Comparison of ENCODE assay signal across 8 mouse cellular contexts in genomic region chr7:44428171-44428950, GRCm38 (mm10). TPM values are rescaled to one million over a fixed set of nuclear protein-coding genes. Genes with fewer than 3 reads are reported as not detected.
DNase-seq lines count a peak whose midpoint lies in the region; ATAC-seq lines count a peak whose summit lies in the region.

No protein-coding gene starts in this region.

- H3K4me1 ChIP-seq in hindbrain, embryonic 10.5 days (replicated peaks): peaks cover 62% of the 10 kb centered on the region
- peaks cover 48% of the 10 kb centered on the region for H3K4me1 ChIP-seq in midbrain, embryonic 15.5 days

- peak overlapping the region; percentile 95 for H3K4me2 ChIP-seq in midbrain, embryonic 15.5 days

- H3K27me3 ChIP-seq in hindbrain, embryonic 10.5 days (ENCODE audit: insufficient read depth, poor library complexity, severe bottlenecking): peaks cover 61% of the 10 kb centered on the region
- no peaks in the 10 kb centered on the region for H3K27me3 ChIP-seq in midbrain, embryonic 15.5 days (replicated peaks)

- peak overlapping the region; percentile 96 for H3K9ac ChIP-seq in midbrain, embryonic 15.5 days

- peak overlapping the region; percentile 76 for H3K4me3 ChIP-seq in hindbrain, embryonic 10.5 days
- peak overlapping the region; percentile 92 for H3K4me3 ChIP-seq in midbrain, embryonic 15.5 days

- 0 out of 2 replicates have a peak, but pooled peaks cover 8% of the 10 kb centered on the region for H3K36me3 ChIP-seq in hindbrain, embryonic 10.5 days
- no peaks in the 10 kb centered on the region for H3K36me3 ChIP-seq in midbrain, embryonic 15.5 days (replicated peaks)

- 1% methylated on average over 36 of the region's 38 CpGs for WGBS in hindbrain, embryonic 10.5 days
- 3% methylated on average over 17 of the region's 38 CpGs for WGBS in midbrain, embryonic 15.5 days

- no peaks in the 10 kb centered on the region for H3K9me3 ChIP-seq in hindbrain, embryonic 10.5 days
- H3K9me3 ChIP-seq in midbrain, embryonic 15.5 days: no peaks in the 10 kb centered on the region

- DNase-seq in layer of hippocampus, postnatal 36 days: peak; percentile 40 to 58
- DNase-seq in layer of hippocampus, adult 9-10 months (ENCODE audit: low spot score): no peak
- DNase-seq in cerebellum, postnatal 36 days: peak; percentile 43 to 59
- DNase-seq in hindbrain, embryonic 10.5 days (ENCODE audit: low spot score): peak; percentile 83
- no peak for DNase-seq in thymus, postnatal 14 days

- peak; percentile 55 for ATAC-seq in midbrain, embryonic 15.5 days (replicated peaks)
- ATAC-seq in monocyte, adult 5-6 weeks (replicated peaks; ENCODE audit: insufficient number of reproducible peaks, low FRiP score, low TSS enrichment, poor library complexity, severe bottlenecking): no peak; the same call in 1 of the 2 replicates
- no peak for ATAC-seq in CD4-positive, CD25-positive, alpha-beta regulatory T cell, adult 4 months

- peak overlapping the region; percentile 97 for H3K27ac ChIP-seq in hindbrain, embryonic 10.5 days
- H3K27ac ChIP-seq in midbrain, embryonic 15.5 days: peak overlapping the region; percentile 100

RNA-seq across cellular contexts. Expression of gene Lrrc4b, which starts 0.5 kb away (rescaled TPM):
- 100 to 1,000 TPM; 311 to 332 TPM for total RNA-seq in layer of hippocampus, postnatal 36 days (2021)
- 1.7 and 4.4 TPM in 2 replicates for polyA plus RNA-seq in hindbrain, embryonic 10.5 days (2016; fragmentation: Nextera tagmentation; extraction: Ambion mirVana)
- polyA plus RNA-seq in midbrain, embryonic 15.5 days (2015; fragmentation: Nextera tagmentation; extraction: Ambion mirVana): 16.7 and 18.1 TPM in 2 replicates
- total RNA-seq in monocyte, adult 5-6 weeks (2017): not detected in 3 replicates
- polyA plus RNA-seq in CD4-positive, CD25-positive, alpha-beta regulatory T cell, adult 4 months (2017; shearing (Covaris generic)): not detected

RNA-seq across cellular contexts. Expression of gene Aspdh, which starts 36.8 kb away (rescaled TPM):
- 10 to 100 TPM; 13.3 to 21.6 TPM for total RNA-seq in layer of hippocampus, postnatal 36 days (2021)
- polyA plus RNA-seq in hindbrain, embryonic 10.5 days (2016; fragmentation: Nextera tagmentation; extraction: Ambion mirVana): 0.78 and 1.8 TPM in 2 replicates
- 5.8 and 6.0 TPM in 2 replicates for polyA plus RNA-seq in midbrain, embryonic 15.5 days (2015; fragmentation: Nextera tagmentation; extraction: Ambion mirVana)
- not detected in 3 replicates for total RNA-seq in monocyte, adult 5-6 weeks (2017)
- polyA plus RNA-seq in CD4-positive, CD25-positive, alpha-beta regulatory T cell, adult 4 months (2017; shearing (Covaris generic)): under 1 TPM in 1 of 2 experiments, not detected in 1; 0.73 TPM

RNA-seq across cellular contexts. Expression of gene Josd2, which starts 39.4 kb away (rescaled TPM):
- total RNA-seq in layer of hippocampus, postnatal 36 days (2021): 100 to 1,000 TPM in 1 of 2 experiments, 10 to 100 TPM in 1; 94.5 to 102 TPM
- 86.2 and 89.2 TPM in 2 replicates for polyA plus RNA-seq in hindbrain, embryonic 10.5 days (2016; fragmentation: Nextera tagmentation; extraction: Ambion mirVana)
- polyA plus RNA-seq in midbrain, embryonic 15.5 days (2015; fragmentation: Nextera tagmentation; extraction: Ambion mirVana): 38.8 and 42.2 TPM in 2 replicates
- total RNA-seq in monocyte, adult 5-6 weeks (2017): 12.9 to 40.9 TPM (median 17.1 TPM) in 3 replicates
- 10 to 100 TPM; 54.9 to 76.4 TPM for polyA plus RNA-seq in CD4-positive, CD25-positive, alpha-beta regulatory T cell, adult 4 months (2017; shearing (Covaris generic))

RNA-seq across cellular contexts. Expression of gene 1700008O03Rik, which starts 42.7 kb away (rescaled TPM):
- total RNA-seq in layer of hippocampus, postnatal 36 days (2021): 1 to 10 TPM; 3.1 to 3.4 TPM
- 2.1 and 2.7 TPM in 2 replicates for polyA plus RNA-seq in hindbrain, embryonic 10.5 days (2016; fragmentation: Nextera tagmentation; extraction: Ambion mirVana)
- 2.1 and 2.6 TPM in 2 replicates for polyA plus RNA-seq in midbrain, embryonic 15.5 days (2015; fragmentation: Nextera tagmentation; extraction: Ambion mirVana)
- 3.5 TPM in 1 of 3 replicates, not detected in the others for total RNA-seq in monocyte, adult 5-6 weeks (2017)
- not detected for polyA plus RNA-seq in CD4-positive, CD25-positive, alpha-beta regulatory T cell, adult 4 months (2017; shearing (Covaris generic))

RNA-seq across cellular contexts. Expression of gene Syt3, which starts 44.5 kb away (rescaled TPM):
- total RNA-seq in layer of hippocampus, postnatal 36 days (2021): 10 to 100 TPM; 84.8 to 92.0 TPM
- polyA plus RNA-seq in hindbrain, embryonic 10.5 days (2016; fragmentation: Nextera tagmentation; extraction: Ambion mirVana): 2.7 and 3.0 TPM in 2 replicates
- 56.3 and 57.2 TPM in 2 replicates for polyA plus RNA-seq in midbrain, embryonic 15.5 days (2015; fragmentation: Nextera tagmentation; extraction: Ambion mirVana)
- not detected in 3 replicates for total RNA-seq in monocyte, adult 5-6 weeks (2017)
- polyA plus RNA-seq in CD4-positive, CD25-positive, alpha-beta regulatory T cell, adult 4 months (2017; shearing (Covaris generic)): not detected

Comparison
In these comparisons a context has a peak if more than half of its experiments do, and no peak if none do; other contexts are left out.
1. DNase-seq: peak in layer of hippocampus, postnatal 36 days (2 of 2), cerebellum, postnatal 36 days (2 of 2) and hindbrain, embryonic 10.5 days (single experiment); none in layer of hippocampus, adult 9-10 months (single experiment) and thymus, postnatal 14 days (single experiment).